Mouse (Mus musculus) heart, embryonic 14.5 days (tissue): ENCODE measurements around the gene 5830473C10Rik. TPM values are rescaled to one million over a fixed set of nuclear protein-coding genes. Genes with fewer than 3 reads are reported as not detected.

Source experiments
- ATAC-seq: fragments of 200-750 bp; cut with Nextera tagmentation; 2 replicates; pipeline ENCODE4 v1.8.0; 2017; ENCODE audit warnings: low read depth, moderate TSS enrichment; ENCODE audit not compliant: insufficient number of reproducible peaks, insufficient read depth, low FRiP score
- H3K27ac ChIP-seq, 2 experiments: fragments of 200-500 bp in 1 of 2; fragments of 300-500 bp in 1 of 2; sonication (generic) in 1 of 2; replicated peaks in 1 of 2; 2 replicates each; pipeline ENCODE4 v1.5.1; 2012 to 2014; ENCODE audit warnings: low read depth in 2 of 2, low read length in 2 of 2, control low read depth in 1 of 2, mild to moderate bottlenecking in 1 of 2, mixed read lengths in 1 of 2; ENCODE audit not compliant: control insufficient read depth in 1 of 2, insufficient read depth in 1 of 2
- H3K27me3 ChIP-seq: fragments of 300-500 bp; sonication (generic); 2 replicates; pipeline ENCODE4 v1.6.1; 2014; ENCODE audit warnings: mild to moderate bottlenecking, low read length, control low read depth; ENCODE audit not compliant: control insufficient read depth, insufficient read depth
- H3K36me3 ChIP-seq: fragments of 300-500 bp; sonication (generic); 2 replicates; pipeline ENCODE4 v1.6.1; 2014; ENCODE audit warnings: mild to moderate bottlenecking, control low read depth, low read length, mixed read lengths; ENCODE audit not compliant: control insufficient read depth, insufficient read depth
- H3K4me1 ChIP-seq, 2 experiments: fragments of 200-500 bp in 1 of 2; fragments of 300-500 bp in 1 of 2; sonication (generic) in 1 of 2; 2 replicates each; pipeline ENCODE4 v1.6.1; 2012 to 2014; ENCODE audit warnings: low read length in 2 of 2, control low read depth in 1 of 2, mixed read lengths in 1 of 2; ENCODE audit not compliant: control insufficient read depth in 2 of 2, insufficient read depth in 2 of 2
- H3K4me2 ChIP-seq: fragments of 300-500 bp; sonication (generic); 2 replicates; pipeline ENCODE4 v1.6.1; 2014; ENCODE audit warnings: mild to moderate bottlenecking, low read length
- H3K4me3 ChIP-seq, 2 experiments: fragments of 200-500 bp in 1 of 2; fragments of 300-500 bp in 1 of 2; sonication (generic) in 1 of 2; 2 replicates each; pipeline ENCODE4 v1.5.1; 2012 to 2014; ENCODE audit warnings: low read length in 2 of 2, mild to moderate bottlenecking in 2 of 2, control low read depth in 1 of 2, low read depth in 1 of 2, moderate library complexity in 1 of 2; ENCODE audit not compliant: control insufficient read depth in 1 of 2, insufficient read depth in 1 of 2
- H3K9ac ChIP-seq: fragments of 300-500 bp; sonication (generic); 2 replicates; pipeline ENCODE4 v1.6.1; 2014; ENCODE audit warnings: mild to moderate bottlenecking, low read length
- H3K9me3 ChIP-seq: fragments of 300-500 bp; sonication (generic); 2 replicates; pipeline ENCODE4 v1.6.1; 2016; ENCODE audit warnings: low read length, control low read depth; ENCODE audit not compliant: control insufficient read depth
- WGBS: fragments of 180-500 bp; shearing (Covaris S2); extraction: QIAGEN DNeasy Blood & Tissue Kit; methylation state at CpG from one replicate; pipeline ENCODE4 v1.1.7; 2014; 5-methylcytosine and 5-hydroxymethylcytosine counted together
- polyA plus RNA-seq: library from polyadenylated mRNA; unstranded; fragments of >200 nt; fragmentation: Nextera tagmentation; extraction: Ambion mirVana; gene quantifications from 2 replicates; pipeline ENCODE4 v1.2.1, GENCODE M21; 2014

5830473C10Rik gene
- polyA plus RNA-seq, 1 experiment from 2014 or later = not detected

DNA sequence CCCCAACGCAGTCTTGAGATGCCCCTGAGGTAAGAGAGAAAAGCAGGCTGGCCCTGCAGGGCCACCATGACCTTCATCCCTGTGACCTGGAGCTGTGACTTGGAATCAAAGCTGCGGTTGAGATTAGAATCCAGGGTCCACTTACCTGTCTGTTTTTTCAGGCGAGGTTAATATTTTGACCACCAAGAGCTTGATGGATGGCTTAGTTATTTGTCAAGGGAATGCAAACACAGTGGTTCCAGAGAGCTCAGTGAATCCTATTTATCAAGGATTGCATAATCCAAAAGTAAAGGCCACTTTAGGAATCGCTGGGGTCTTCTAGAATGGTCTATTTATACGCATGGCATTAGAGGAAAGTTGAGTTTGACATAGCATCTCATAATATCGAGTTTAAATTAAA lies 21.3 kb downstream of the 5830473C10Rik start:
- no peak overlapping the region for H3K4me2 ChIP-seq
- H3K36me3 ChIP-seq = no peaks in the 10 kb centered on the region
- no peak overlapping the region for H3K4me3 ChIP-seq
- H3K9ac ChIP-seq = no peak overlapping the region
- 82% methylated on average over 6 of the region's 6 CpGs for WGBS
- no peaks in the 10 kb centered on the region for H3K9me3 ChIP-seq
- no peaks in the 10 kb centered on the region for H3K27me3 ChIP-seq
- no peaks in the 10 kb centered on the region for H3K4me1 ChIP-seq
- no peak overlapping the region for H3K27ac ChIP-seq
- no peak for ATAC-seq

DNA sequence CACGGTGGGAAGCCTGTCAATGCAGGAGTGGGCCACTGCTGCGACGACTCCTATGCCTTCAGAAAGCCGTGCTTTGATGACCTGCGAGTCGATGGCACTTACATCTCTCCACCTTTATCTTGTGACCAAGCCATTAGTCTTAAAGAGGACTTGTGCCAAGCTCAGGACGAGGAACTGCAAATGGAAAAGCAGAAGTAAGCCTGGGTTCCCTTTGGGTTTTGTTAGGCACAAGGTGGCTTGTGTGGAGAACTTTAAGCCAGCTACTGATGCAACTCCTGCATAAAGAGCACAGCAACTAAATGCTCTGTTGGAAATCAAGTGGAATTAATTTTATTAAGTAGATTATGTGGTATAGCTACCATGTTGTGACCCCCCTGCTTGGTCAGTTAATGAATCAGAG lies 23.9 kb downstream of the 5830473C10Rik start:
- Histone ChIP-seq H3K9me3 (no peaks in the 10 kb centered on the region), H3K4me3 (no peak overlapping the region), H3K4me1 (no peaks in the 10 kb centered on the region), H3K27me3 (no peaks in the 10 kb centered on the region), H3K9ac (no peak overlapping the region), H3K27ac (no peak overlapping the region), H3K36me3 (no peaks in the 10 kb centered on the region), H3K4me2 (no peak overlapping the region)
- no peak for ATAC-seq
- WGBS = 74% methylated on average over 7 of the region's 7 CpGs

DNA sequence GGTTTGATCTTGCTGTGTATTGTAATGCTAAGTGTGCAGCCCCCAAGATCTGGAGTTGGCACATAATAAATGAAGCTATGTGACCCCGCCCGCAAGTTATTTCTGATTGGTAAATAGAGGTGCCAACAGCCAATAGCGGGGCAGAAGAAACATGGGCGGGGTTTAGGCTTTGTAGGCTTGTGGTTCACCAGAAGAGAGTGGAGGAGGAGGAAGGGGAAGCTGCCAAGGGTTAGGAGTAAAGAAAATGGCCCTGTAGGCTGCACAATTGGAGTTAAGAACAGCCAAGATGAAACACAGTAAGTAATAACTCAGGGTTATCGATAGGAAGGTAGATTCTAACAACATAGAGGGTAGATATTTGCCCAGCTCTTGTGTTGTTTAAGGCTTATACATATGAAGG lies 25.6 kb downstream of the 5830473C10Rik start:
- no peaks in the 10 kb centered on the region for H3K9me3 ChIP-seq
- no peaks in the 10 kb centered on the region for H3K36me3 ChIP-seq
- H3K27me3 ChIP-seq = no peaks in the 10 kb centered on the region
- WGBS = 76% methylated on average over 5 of the region's 5 CpGs
- H3K4me2 ChIP-seq = no peak overlapping the region
- no peak overlapping the region for H3K27ac ChIP-seq
- H3K4me1 ChIP-seq = no peaks in the 10 kb centered on the region
- H3K9ac ChIP-seq = no peak overlapping the region
- no peak overlapping the region for H3K4me3 ChIP-seq
- no peak for ATAC-seq

DNA sequence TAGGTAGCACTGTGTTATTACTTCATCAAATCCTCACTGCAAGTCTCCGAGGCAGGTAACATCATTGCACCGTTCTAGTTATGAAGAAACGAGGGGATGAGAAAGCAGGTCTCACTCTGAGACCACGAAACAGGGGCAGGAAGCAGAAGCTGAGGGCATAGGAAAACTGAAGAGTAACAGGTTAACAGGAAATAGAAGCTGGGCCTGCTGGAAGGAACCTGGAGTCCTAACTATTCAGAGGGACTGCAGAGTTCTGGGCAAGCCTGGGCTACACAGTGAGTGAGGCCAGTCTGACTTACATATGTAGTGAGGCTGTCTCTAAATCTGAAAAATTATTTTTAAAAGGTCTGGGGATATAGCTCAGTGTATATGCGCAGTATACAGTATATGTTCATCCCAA lies 27.2 kb downstream of the 5830473C10Rik start:
- Histone ChIP-seq H3K27ac (no peak overlapping the region), H3K36me3 (no peaks in the 10 kb centered on the region), H3K9ac (no peak overlapping the region), H3K4me1 (no peaks in the 10 kb centered on the region), H3K4me3 (no peak overlapping the region), H3K9me3 (no peaks in the 10 kb centered on the region), H3K4me2 (no peak overlapping the region), H3K27me3 (no peaks in the 10 kb centered on the region)
- ATAC-seq = no peak
- WGBS = 85% methylated on average over 5 of the region's 5 CpGs

DNA sequence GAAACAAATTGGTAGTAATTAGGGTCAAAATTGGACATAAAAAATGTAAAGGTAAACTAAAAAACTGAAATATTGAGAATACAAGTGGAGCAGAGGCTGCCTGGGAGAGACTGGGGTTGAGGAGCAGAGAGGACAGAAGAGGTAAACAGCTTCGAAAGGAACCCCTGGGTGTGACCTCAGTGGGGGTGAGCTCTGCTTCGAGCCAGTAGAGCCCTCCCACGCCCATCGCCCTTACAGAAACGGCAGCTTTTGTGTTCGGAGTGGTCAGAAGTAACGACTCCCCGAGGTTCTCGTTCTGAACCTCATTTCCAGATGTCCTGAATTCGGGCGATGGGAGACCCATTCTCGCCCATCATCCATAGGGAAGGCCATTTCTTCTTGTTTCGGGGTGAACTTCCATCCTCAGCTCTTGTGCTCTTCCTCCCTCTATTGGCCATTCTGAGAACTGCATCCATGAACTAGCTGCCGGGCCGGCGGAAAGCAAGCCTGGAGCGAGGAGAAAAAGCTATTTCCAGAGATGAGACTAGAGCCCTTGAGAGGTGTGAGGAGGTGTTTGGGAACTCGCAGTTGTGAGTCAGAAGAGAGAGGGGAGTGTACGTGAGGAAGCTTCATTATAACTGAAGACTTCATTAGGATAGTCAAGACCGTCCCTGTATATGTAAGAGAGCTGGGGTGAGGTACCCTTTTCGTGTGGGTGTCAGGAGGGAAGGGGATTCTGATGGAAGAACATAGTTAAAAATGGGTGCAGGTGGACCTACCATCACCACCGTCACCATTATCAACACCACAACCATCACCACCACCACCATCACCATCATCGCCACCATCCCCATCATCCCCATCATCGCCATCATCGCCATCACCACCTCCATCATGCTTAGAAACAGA lies 28.0 kb downstream of the 5830473C10Rik start:
- 22% methylated on average over 25 of the region's 25 CpGs for WGBS
- peak overlapping the region; percentile 57 for H3K4me2 ChIP-seq
- peak overlapping the region; percentile 23 to 40 for H3K4me3 ChIP-seq
- no peak for ATAC-seq
- H3K9me3 ChIP-seq = no peaks in the 10 kb centered on the region
- H3K27me3 ChIP-seq = no peaks in the 10 kb centered on the region
- no peaks in the 10 kb centered on the region for H3K4me1 ChIP-seq
- no peak overlapping the region for H3K27ac ChIP-seq
- H3K9ac ChIP-seq = no peak overlapping the region
- no peaks in the 10 kb centered on the region for H3K36me3 ChIP-seq

DNA sequence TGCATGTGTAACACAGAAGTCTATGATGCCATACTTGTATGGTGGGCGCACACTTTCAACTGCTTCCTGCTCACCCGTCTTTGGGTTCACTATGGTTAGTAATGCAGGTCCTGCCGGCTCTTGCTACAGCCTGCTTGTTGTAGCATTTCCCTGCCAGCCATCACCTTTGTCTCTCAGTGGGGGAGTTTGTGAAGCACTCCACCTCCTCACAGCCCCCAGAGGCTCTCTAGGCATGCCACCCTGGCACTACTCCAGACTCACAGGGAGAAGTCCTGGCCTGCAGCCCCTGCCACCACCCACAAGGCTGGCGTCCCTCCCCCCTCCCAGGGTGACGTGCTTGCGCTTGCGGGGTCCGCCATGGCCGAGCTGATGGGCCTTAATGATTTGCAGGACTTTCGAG lies 29.8 kb downstream of the 5830473C10Rik start:
- no peak for ATAC-seq
- Histone ChIP-seq H3K9me3 (no peaks in the 10 kb centered on the region), H3K36me3 (no peaks in the 10 kb centered on the region), H3K4me2 (no peak overlapping the region), H3K9ac (no peak overlapping the region), H3K27me3 (no peaks in the 10 kb centered on the region), H3K27ac (no peak overlapping the region), H3K4me1 (no peaks in the 10 kb centered on the region), H3K4me3 (no peak overlapping the region)
- WGBS = 77% methylated on average over 10 of the region's 10 CpGs

DNA sequence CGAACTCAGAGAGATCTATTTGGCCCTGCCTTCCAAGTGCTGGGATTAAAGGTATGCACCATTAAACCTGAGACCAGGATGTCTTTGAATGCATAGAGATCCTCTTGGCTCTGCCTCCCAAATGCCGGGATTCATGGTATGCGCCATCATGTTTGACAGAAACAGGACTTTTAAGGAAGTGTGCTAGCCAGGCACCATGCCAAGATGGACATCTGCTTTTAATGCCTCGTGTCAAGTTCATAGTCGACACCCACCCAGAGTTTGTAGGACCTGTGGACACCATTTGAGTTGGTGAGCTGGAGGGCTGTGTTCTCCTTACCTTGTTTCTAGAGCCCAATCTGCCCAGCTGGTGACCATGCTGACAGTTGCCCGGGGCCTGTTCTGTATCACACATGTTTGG lies 31.0 kb downstream of the 5830473C10Rik start:
- 68% methylated on average over 6 of the region's 6 CpGs for WGBS
- H3K27me3 ChIP-seq = no peaks in the 10 kb centered on the region

DNA sequence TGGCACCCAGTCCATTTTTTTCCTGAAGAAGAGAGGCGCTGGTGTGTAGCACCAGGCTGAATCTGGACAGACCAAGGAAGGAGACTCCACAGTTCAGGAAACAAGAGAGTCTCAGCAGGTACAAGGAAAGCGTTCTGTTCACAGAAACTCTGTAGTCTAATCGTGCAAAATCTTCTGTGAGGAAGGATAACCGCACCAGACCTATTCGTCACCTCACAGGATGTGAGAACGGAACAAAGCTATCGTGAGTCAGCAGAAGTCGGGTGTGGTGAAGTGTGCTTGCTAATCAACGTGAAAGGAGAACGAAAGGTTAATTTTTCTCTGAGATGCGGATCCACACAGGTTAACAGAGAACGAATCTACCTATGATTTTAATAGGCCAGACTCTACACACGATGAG lies 34.0 kb downstream of the 5830473C10Rik start:
- ATAC-seq = no peak
- H3K36me3 ChIP-seq = no peaks in the 10 kb centered on the region
- 78% methylated on average over 13 of the region's 13 CpGs for WGBS
- no peak overlapping the region for H3K4me3 ChIP-seq
- H3K27me3 ChIP-seq = no peaks in the 10 kb centered on the region
- H3K27ac ChIP-seq = no peak overlapping the region
- no peak overlapping the region for H3K4me2 ChIP-seq
- H3K9ac ChIP-seq = no peak overlapping the region
- H3K4me1 ChIP-seq = no peaks in the 10 kb centered on the region
- H3K9me3 ChIP-seq = no peaks in the 10 kb centered on the region

More for the DNA sequence above, 31.0 kb downstream of the 5830473C10Rik start:
- no peak overlapping the region for H3K4me3 ChIP-seq
- H3K9ac ChIP-seq = no peak overlapping the region
- no peak overlapping the region for H3K27ac ChIP-seq
- H3K4me2 ChIP-seq = no peak overlapping the region
- H3K4me1 ChIP-seq = no peaks in the 10 kb centered on the region
- no peaks in the 10 kb centered on the region for H3K9me3 ChIP-seq
- no peaks in the 10 kb centered on the region for H3K36me3 ChIP-seq
- no peak for ATAC-seq
